Mouse (Mus musculus) layer of hippocampus, adult 11-12 months (tissue): ENCODE results near the gene Kctd13.

Source experiments
- DNase-seq: peaks from one replicate; pipeline ENCODE4 v3.0.0; 2022; ENCODE audit warnings: low spot score

Kctd13 gene

GRCm38 (mm10) chr7:126941801-126942200, 13.1 kb downstream of the Kctd13 start:
- peak; percentile 70 for DNase-seq

DNA sequence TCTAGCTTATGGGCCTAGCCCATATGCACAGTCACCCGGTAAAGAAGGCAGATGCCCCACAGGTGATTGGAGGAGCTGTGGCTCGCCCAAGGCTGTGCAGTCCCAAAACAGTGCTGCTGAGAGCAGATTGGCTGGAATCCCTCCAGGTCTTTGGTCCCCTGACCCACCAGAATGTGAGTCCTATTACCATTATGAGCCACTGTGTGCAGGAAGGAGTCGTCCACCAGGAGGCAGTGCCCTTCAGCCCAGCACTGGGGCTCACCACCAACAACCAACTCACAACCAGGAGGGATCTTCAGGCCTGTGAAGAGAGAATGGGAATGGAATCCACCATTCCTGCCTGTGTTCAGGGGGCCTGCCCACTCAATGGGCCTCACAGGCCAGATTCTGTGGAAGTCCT, 17.9 kb downstream of the Kctd13 start:
- peak; percentile 54 for DNase-seq

GRCm38 (mm10) chr7:126948626-126949025, 19.9 kb downstream of the Kctd13 start:
- DNase-seq, result no peak

DNA sequence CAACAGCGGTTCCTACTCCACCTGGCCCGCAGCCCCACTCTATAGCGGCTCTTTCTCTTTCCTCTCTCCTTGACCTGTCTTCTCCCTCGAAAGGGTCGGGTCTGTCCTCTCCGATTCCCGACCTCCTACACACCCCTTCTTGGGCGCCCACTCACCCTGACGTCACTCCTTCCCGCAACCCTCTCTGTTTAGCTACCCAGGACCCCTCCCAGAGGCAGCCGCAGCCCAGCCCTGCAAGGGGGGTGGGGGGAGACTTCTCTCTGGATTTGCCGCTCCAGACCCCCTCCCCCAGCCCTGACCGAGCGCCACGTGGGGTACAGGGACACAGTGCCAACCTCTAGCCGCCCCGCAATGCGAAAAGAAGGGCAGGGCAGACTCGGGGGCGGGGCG, 20.7 kb downstream of the Kctd13 start, which contains the start of gene Asphd1:
Asphd1 (minus strand) TSS at position 180 of the 390 bp plus-strand sequence.
- peak; percentile 61 for DNase-seq

DNA sequence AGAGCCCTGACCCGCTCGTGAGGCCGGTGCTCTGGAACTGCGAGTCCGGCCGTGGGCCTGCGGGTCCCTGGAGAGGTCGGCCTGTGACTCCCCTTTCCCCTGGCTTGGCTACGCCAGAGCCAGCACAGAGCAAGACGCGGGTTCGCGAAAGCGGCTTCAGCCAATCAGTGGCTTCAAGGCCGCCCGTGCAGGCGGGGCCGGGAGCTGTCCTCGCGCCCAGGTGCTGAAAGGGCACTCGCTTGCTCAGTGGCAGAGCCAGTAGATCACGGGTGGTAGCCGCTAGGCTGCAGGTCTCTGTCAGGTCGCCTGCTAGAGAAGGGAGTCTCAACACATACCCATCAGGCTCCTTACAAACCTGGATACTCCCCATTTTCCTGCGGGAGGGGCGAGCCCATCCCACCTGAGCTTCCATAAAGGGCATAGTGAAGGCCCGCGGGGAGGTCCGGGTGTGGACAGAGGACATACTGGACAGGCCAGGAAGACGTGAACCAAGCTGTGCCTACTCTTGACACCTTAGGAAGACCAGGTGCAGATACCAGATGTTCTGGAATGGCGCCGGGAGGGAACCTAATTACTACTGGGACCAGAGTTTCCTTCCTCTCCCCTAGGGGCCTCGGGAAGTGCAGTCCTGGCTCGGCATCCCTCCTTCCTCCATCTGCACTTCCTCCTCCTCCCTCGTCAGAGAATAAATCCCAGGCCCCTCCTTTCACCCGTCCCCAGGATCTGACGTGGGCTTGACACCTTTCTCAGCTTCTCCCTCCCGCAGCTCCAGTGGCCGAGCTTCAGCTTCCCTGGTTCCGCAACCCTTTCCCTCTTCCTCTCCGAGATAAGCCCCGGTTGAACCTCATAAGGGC, 21.3 kb downstream of the Kctd13 start, which contains the start of gene Sez6l2:
Sez6l2 (plus strand) TSS at position 771 of the 854 bp plus-strand sequence.
- peak; percentile 76 for DNase-seq

- no peak for DNase-seq
These were observed 22.3 kb downstream of the Kctd13 start for GRCm38 (mm10) chr7:126950647-126951615.

DNA sequence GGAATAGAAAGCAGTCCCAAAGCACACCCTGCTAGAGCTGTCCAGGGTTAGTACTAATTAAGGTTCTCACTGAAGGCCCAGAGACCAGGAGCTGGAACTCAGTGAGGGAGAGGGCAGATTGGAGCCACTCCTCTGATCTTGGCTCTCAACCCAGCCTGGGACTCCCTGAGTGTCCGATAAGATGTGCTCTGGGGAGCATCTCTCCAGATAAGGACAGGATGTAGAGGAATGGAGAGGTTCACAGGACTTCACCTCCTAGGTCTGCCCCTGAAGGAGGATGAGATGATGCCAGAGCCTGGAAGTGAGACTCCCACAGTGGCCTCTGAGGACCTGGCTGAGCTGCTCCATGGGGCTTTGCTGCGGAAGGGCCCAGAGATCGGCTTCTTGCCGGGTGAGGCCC, 23.1 kb downstream of the Kctd13 start:
- no peak for DNase-seq

DNA sequence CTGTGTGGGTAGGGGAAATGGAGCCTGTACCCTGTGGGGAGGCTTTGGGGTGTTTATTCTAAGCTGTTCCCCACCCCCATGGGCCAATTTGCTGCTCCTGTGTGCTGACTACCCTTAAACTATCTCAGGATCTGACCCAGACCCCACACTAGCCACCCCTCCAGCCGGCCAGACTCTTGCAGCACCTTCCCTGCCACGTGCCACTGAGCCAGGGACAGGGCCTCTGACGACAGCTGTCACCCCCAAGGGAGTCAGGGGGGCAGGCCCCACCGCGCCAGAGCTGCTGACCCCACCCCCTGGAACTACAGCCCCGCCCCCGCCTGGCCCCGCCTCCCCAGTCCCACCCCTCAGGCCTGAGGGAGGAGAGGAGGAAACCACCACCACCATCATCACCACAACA, 24.0 kb downstream of the Kctd13 start:
- DNase-seq, result no peak

DNA sequence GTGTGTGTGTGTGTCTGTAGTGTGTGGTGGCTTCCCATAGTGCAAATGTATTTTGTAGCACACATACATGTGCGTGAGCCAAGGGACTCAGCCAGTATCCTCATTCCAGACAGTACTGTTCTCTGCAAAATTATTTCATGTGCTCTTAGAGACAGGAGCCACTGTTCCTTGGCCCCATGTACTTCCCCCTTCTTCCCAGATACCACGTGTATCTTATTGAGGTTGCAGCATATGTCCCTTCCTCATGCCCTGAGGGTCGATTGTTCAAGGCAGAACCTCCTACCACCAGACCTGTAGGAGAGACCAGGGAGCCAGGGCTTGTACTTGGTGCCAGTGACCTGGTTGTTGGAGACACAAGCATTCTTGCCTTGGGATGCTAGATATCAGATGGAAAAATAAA, 26.4 kb downstream of the Kctd13 start:
- no peak for DNase-seq

DNA sequence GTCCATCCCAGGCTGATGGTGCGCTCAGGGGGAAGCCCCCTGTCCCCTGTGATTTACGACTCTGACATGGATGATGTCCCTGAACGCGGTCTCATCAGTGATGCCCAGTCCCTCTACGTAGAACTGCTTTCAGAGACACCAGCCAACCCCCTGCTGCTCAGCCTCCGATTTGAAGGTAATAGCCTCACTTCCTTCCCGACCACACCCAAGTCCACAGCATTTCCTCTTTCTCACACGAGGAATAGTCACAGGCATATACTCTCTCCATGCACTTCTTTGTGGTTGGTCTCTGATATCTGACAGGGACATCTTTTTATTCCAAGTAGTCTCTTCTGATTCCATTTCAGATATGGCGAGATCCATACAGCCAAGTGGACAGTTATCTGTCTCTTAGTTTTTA, 31.1 kb downstream of the Kctd13 start:
- DNase-seq, result no peak

- DNase-seq, result peak; percentile 67
These were observed 32.4 kb downstream of the Kctd13 start for GRCm38 (mm10) chr7:126961095-126961494.

GRCm38 (mm10) chr7:126961965-126962364, 33.3 kb downstream of the Kctd13 start:
- DNase-seq, result no peak

DNA sequence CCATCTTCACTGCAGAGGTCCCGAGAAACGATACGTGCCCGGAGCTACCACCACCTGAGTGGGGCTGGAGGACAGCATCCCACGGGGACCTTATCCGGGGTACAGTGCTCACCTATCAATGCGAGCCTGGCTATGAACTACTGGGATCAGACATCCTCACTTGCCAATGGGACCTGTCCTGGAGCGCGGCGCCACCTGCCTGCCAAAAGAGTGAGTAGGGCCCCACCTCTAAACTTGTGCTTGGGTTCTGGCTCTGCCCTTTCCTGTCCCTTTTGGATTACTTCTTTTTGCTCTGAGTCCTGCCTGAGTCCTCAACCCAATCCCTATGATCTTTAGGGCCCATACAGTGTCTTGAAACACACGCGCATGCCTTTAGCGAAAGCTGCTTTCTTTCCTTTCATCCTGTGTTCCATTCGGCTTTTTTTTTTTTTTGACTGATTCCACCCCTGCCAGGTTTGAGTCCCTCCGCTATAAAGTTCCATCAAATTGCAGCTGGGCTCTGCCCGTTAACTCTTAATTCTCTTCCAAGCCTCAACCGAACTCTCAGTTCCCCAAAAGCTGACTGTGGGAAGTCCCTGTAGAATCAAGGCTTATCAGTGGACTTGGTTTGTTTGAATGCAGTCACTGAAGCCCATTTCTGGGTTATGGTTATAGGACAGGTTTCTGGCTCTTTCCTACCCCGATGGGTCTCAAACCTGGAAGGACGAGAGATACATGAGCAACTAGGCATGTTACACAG, 35.0 kb downstream of the Kctd13 start:
- no peak for DNase-seq

GRCm38 (mm10) chr7:126965568-126965967, 36.9 kb downstream of the Kctd13 start:
- no peak for DNase-seq

- DNase-seq, result no peak
These were observed 38.7 kb downstream of the Kctd13 start for GRCm38 (mm10) chr7:126967361-126967760.

- DNase-seq, result no peak
These were observed 46.8 kb downstream of the Kctd13 start for GRCm38 (mm10) chr7:126975493-126975892.

DNA sequence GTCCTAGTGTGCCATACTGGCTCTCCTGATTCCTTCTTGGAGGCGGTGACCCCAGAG, 47.0 kb downstream of the Kctd13 start, which contains the start of gene Cdipt:
Cdipt (plus strand) TSS at position 22 of the 57 bp plus-strand sequence.
- no peak for DNase-seq

DNA sequence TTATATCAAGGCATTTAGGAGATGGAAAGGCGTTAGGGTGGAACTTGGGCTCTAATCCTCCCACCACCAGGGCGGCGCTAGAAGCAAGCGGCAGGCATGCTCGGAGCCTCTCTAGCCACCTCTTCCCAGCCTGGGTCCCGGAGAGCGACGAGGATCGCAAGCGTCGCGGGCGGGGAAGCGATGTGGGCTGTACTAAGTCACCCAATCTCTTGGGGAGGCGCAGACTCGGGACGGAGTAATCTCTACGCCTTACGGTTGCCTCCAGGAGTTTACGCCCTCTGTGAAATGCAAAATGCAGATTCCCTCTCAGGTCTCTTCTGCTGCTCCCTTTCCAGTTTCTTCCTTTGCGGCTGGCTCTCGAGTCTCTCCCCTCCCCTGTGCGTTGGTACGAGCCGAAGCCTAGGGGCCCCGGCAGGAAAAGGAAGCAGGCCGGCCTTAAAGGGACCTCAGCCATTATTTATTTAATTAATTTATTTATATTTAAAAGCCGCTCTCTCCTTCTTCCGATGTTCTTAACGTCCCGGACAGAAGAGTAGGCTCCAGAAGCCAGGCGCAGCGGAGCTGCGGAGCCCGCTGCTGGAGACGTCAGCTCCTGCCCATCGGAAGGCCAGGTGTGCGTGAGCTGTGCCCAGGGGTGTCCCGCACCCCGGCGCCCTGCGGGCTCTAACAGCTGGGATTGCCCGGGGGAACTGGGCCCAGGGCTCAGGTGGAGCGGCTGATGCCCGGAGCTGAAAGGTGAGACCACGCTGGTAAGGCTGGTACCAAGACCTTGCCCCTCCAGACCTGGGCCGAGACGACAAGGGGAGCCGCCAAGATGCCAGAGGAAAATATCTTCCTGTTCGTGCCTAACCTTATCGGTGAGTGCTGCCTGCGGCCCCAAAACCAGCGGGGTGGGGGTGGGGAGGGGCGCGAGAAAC, 47.5 kb downstream of the Kctd13 start, which contains the start of gene Cdiptos:
Cdiptos (minus strand) TSS at position 149 of the 917 bp plus-strand sequence.
- peak; percentile 96 for DNase-seq

DNA sequence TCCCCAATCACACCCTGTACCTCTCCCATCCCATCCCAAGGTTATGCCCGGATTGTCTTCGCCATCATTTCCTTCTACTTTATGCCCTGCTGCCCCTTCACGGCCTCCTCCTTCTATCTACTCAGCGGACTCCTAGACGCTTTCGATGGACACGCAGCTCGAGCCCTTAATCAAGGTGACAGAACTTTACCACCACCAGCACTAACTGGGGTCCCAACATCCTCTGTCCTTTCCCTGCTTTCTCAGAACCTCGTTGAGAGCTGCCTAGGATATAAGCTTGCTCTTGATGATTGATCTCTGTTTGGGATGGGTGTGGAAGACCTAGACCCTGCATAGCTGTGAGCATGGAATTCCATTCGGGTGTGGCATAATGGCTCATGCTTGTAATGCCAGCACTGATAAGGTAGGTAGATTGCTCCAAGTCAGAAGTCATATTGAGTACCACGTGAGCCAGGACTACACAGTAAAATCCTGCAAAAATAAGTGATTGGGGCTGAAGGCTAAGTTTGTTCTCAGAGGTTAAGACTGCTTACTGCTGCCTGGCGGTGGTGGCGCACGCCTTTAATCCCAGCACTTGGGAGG, 48.3 kb downstream of the Kctd13 start:
- DNase-seq, result no peak

DNA sequence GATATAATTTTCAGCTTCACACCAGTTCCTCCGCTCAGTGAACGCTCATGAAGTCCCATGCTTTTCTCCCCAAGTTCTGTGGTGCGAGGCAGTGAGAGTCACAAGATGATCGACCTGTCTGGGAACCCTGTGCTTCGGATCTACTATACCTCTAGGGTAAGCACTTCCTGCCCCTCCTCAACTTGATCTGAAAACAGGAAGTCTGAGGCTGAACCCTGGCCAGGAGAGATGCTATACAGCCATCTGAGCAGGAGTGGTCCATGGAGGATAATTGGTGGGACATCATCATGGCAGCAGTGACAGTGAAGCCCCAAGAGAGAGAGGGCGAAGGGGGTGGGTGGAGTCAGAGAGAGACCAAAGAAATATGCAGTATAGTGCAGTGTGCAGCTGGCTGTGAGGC, 50.2 kb downstream of the Kctd13 start:
- no peak for DNase-seq

- no peak for DNase-seq
These were observed 52.9 kb downstream of the Kctd13 start for GRCm38 (mm10) chr7:126981601-126982000.
